Mouse (Mus musculus): ENCODE data around the gene Rbm8a. TPM values are rescaled to one million over a fixed set of nuclear protein-coding genes. Genes with fewer than 3 reads are reported as not detected.

Gene Rbm8a
- total RNA-seq, 2 experiments from 2014 or later, result 37.6 to 38.5 TPM

DNA sequence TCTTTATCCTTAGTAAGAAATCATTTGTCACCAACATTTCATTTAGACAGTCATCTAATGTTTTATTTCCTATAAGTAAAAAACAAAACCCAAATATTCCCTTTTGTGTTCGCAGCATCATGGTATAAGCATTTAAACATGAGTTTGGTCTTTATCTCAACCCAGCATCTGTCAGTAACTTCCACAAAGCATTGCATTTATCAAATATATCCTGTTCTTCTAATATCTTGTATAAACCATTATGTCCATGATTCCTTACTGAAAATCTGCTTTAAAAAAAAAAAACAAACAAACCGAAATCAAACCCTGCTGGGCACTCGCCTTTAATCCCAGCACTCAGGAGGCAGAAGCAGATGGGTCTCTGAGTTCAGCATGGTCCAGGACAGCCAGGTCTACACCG is 23.1 kb upstream of the Rbm8a start:
- no peak for DNase-seq (ENCODE audit: extremely low spot score in 1 of 2, low spot score in 2 of 2)
- intact Hi-C loops (cut with DNase I), result no loop called here
- no peak for TF ChIP-seq CTCF (IDR thresholded peaks at IDR 0.05)
- H3K27ac ChIP-seq, result no peak overlapping the region
- no peak overlapping the region for H3K4me3 ChIP-seq

DNA sequence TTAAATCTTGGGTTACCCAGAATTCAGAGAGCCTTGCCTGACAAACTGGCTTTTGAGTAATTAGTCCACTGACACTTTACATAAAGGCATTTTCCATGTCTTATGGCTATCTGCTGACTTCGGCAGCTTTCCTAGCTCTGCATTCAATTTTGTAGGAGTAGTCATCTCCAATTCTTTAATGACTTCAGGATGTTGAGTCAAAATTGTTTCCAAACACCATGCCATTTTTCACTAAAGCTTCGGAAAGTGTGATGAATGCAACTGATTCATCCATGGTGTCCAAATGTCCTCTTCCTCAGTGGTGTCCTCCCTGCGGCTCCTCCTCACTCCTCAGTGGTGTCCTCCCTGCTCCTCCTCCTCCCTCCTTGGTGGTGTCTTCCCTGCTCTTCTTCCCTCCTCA is 11.8 kb upstream of the Rbm8a start:
- Histone ChIP-seq H3K27ac (no peak overlapping the region), H3K4me3 (no peak overlapping the region)

GRCm38 (mm10) chr3:96623201-96623600 is 6.5 kb upstream of the Rbm8a start:
- no peak overlapping the region for H3K27ac ChIP-seq
- no peak for TF ChIP-seq CTCF (IDR thresholded peaks at IDR 0.05)
- no peak for DNase-seq (ENCODE audit: extremely low spot score in 1 of 2, low spot score in 2 of 2)
- H3K4me3 ChIP-seq, result no peak overlapping the region
- intact Hi-C loops (cut with DNase I), result no loop called here

More for the DNA sequence above, 11.8 kb upstream of the Rbm8a start:
- TF ChIP-seq CTCF (IDR thresholded peaks at IDR 0.05), result no peak
- DNase-seq (ENCODE audit: extremely low spot score in 1 of 2, low spot score in 2 of 2), result no peak
- intact Hi-C loops (cut with DNase I), result no loop called here

- Histone ChIP-seq H3K27ac (no peak overlapping the region), H3K4me3 (no peak overlapping the region)
- DNase-seq (ENCODE audit: extremely low spot score in 1 of 2, low spot score in 2 of 2), result no peak
- no peak for TF ChIP-seq CTCF (IDR thresholded peaks at IDR 0.05)
- intact Hi-C loops (cut with DNase I), result no loop called here
These were observed 2.3 kb downstream of the Rbm8a start for GRCm38 (mm10) chr3:96632058-96632457.

DNA sequence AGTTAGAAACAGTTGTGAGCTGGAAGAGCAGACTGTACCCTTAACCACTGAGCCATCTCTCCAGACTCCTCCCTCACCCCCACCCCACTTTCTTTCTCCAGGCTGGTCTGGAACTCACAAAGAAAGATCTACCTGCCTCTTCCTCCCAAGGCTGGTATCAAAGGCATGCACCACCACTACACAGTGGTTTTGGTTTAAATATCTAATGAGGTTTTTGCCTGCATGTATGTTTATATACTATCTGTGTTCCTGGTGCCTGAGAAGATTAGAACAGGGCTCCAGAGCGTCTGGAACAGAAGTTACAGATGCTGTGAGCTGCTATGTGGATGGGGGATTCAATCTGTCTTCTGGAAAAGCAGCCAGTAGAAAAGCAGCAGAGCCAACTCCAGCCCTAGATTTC is 4.3 kb downstream of the Rbm8a start:
- no peak for TF ChIP-seq CTCF (IDR thresholded peaks at IDR 0.05)
- DNase-seq (ENCODE audit: extremely low spot score in 1 of 2, low spot score in 2 of 2), result no peak
- intact Hi-C loops (cut with DNase I), result no loop called here
- no peak overlapping the region for H3K4me3 ChIP-seq
- no peak overlapping the region for H3K27ac ChIP-seq

DNA sequence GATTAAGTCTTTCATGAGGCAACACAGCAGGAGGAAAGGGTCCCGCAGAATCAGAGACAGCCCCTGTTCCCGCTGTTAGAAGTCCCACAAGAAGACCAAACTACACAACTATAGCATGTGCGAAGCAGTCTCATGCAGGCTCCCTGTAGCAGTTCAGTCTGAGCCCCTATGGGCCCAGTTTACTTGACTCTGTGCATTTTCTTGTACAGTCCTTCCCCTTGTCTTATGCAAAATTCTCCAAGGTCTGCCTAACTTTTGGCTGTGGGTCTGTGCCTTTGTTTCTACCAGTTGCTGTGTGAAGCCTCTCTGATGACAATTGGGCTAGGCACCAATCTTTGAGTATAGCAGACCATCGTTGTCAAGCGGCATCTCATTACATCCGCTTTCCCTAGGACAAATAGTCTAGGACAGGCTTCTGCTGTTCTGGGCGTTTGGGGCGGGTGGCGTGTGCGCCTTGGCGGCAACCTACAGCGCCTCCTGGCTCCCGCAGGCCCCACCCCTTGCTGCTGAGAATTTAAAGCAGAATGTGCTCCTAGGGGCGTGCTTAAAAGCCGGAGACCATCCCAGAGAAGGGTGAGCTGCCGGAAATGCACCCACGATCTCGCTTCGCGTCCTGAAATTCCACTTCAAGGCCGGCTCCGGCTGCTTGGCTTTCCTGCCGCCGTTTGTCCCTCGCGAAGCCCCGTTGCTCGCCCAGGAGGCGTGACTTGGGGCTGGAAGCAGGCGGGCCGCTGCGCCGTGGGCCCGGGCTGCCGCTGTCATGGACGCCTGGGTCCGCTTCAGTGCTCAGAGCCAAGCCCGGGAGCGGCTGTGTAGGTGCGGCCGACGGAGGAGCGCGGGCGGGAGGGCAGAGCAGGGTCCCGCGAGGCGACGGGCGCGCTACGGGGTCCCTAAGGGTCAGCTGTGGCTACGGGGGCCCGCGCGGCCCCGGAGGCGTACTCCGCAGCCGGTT is 5.5 kb downstream of the Rbm8a start, which contains the start of the genes Pex11b and Gm42957:
Gene Pex11b, plus strand, starts transcription at position 449 of the 952 bp plus-strand sequence.
Gene Gm42957, plus strand, starts transcription at position 547 of the 952 bp plus-strand sequence.
- peak; percentile 89 to 92 for DNase-seq (ENCODE audit: extremely low spot score in 1 of 2, low spot score in 2 of 2)
- Histone ChIP-seq H3K27ac (peak within 1 kb of the TSS; percentile 84), H3K4me3 (peak within 1 kb of the TSS; percentile 87)
- TF ChIP-seq CTCF (IDR thresholded peaks at IDR 0.05), result peak; percentile 36
- intact Hi-C loops (cut with DNase I), result no loop called here

DNA sequence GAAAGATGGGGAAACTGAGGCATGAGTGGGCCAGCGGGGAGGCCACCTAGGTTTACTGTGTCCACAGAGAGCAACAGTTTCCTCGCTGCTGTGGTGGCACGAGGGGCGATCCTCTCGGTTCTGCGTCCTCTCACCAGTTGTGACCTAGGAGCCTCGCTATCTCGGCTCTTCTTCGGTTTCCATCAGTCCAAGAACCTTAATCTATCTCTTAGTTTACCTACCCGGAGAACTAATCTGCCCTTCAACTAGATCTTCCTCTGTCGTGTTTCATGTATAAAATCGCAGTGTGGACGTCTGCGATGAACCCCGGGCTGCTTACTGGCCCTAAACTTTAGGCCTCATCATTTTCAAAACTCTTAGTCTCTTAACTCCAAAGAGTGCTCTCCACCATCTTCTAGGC is 6.2 kb downstream of the Rbm8a start:
- no peak for TF ChIP-seq CTCF (IDR thresholded peaks at IDR 0.05)
- peak overlapping the region; percentile 87 for H3K4me3 ChIP-seq
- intact Hi-C loops (cut with DNase I), result loop anchor here (2.0 kb wide), 1 partner anchor 89 kb away; no protein-coding TSS in a partner anchor
- no peak for DNase-seq (ENCODE audit: extremely low spot score in 1 of 2, low spot score in 2 of 2)
- peak overlapping the region; percentile 84 for H3K27ac ChIP-seq

DNA sequence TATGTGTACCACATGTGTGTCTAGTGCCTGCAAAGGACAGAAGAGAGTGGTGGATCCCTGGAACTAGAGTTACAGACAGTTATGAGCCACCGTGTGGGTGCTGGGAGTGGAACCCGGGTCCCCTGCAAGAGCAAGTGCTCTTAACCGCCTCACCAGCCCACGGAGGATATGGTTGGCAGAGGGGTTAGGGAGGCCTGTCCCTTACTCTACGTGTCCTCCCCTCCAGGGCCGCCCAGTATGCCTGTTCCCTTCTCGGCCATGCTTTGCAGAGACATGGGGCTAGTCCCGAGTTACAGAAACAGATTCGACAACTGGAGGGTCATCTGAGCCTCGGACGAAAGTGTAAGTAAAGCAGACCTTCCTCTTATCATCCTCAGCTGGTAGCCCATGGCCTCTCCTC is 6.7 kb downstream of the Rbm8a start:
- no peak for TF ChIP-seq CTCF (IDR thresholded peaks at IDR 0.05)
- Histone ChIP-seq H3K4me3 (peak overlapping the region; percentile 87), H3K27ac (no peak overlapping the region)
- no peak for DNase-seq (ENCODE audit: extremely low spot score in 1 of 2, low spot score in 2 of 2)
- intact Hi-C loops (cut with DNase I), result loop anchor here (2.0 kb wide), 1 partner anchor 90 kb away; no protein-coding TSS in a partner anchor

DNA sequence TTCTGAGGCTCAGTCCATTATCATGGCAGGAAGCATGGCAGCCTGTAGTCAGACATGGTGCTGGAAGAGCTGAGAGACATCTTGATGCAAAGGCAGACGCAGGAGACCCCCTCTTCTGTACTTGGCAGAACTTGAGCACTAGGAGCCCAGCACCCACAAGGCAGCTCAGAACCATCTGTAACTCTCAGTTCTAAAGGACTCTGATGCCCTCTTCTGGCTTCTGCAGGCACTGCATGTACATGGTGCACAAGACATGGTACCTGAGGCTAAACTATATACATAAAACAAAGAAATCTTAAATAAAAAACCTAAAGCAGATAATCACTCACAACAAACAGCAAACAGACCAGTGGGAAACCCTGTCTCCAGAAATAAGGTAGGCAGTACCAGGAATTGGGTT is 9.5 kb downstream of the Rbm8a start:
- Histone ChIP-seq H3K4me3 (no peak overlapping the region), H3K27ac (no peak overlapping the region)
- intact Hi-C loops (cut with DNase I), result loop anchor here (2.0 kb wide), 1 partner anchor 58 kb away; no protein-coding TSS in a partner anchor

DNA sequence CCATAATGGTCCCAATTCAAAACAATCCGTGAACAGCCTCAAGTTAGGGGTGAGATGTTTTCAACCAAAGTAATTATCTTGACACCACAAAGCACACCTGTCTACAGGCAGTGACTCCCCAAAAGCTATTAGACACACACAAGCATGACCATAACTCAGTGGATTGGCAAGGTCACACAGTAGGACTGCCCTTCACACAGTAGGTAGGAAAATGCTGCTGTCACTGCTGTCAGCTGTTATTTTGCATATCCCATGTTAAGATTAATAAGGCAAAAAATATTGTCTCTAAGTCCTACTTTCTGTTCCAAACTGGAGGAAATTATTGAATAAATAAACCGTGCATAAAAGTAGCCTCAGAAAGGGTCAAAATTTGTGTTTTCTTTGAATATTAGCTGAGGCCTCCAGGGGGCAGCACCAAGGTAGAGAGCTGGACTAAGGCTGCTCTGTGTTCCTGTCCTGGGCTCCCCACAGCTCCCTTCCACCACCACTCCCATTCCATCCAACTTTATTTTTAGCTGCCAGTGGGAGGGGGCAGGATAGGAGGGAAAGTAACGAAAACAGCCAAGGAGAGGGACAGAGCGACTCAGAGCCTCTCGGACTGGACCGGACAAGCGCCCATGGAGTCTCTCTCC is 15.4 kb downstream of the Rbm8a start, which contains the start of gene Itga10:
Gene Itga10, plus strand, starts transcription at position 567 of the 632 bp plus-strand sequence.
- intact Hi-C loops (cut with DNase I), result loop anchor here (2.0 kb wide), 1 partner anchor 16 kb away; no protein-coding TSS in a partner anchor
- Histone ChIP-seq H3K27ac (no peak within 1 kb of the TSS), H3K4me3 (no peak within 1 kb of the TSS)
- DNase-seq (ENCODE audit: extremely low spot score in 1 of 2, low spot score in 2 of 2), result no peak
- TF ChIP-seq CTCF (IDR thresholded peaks at IDR 0.05), result peak; percentile 70

More for the DNA sequence above, 9.5 kb downstream of the Rbm8a start:
- DNase-seq (ENCODE audit: extremely low spot score in 1 of 2, low spot score in 2 of 2), result peak; percentile 42 to 60
- peak; percentile 72 for TF ChIP-seq CTCF (IDR thresholded peaks at IDR 0.05)

- no peak overlapping the region for H3K4me3 ChIP-seq
- TF ChIP-seq CTCF (IDR thresholded peaks at IDR 0.05), result no peak
- DNase-seq (ENCODE audit: extremely low spot score in 1 of 2, low spot score in 2 of 2), result no peak
- intact Hi-C loops (cut with DNase I), result no loop called here
- H3K27ac ChIP-seq, result no peak overlapping the region
These were observed 17.6 kb downstream of the Rbm8a start for GRCm38 (mm10) chr3:96647365-96647764.

- intact Hi-C loops (cut with DNase I), result loop anchor here (2.0 kb wide), 1 partner anchor 16 kb away; the partner anchor contains the start of gene Itga10
- TF ChIP-seq CTCF (IDR thresholded peaks at IDR 0.05), result no peak
- Histone ChIP-seq H3K27ac (no peak overlapping the region), H3K4me3 (no peak overlapping the region)
- DNase-seq (ENCODE audit: extremely low spot score in 1 of 2, low spot score in 2 of 2), result no peak
These were observed 31.2 kb downstream of the Rbm8a start for GRCm38 (mm10) chr3:96660901-96661300.

All from left cerebral cortex, adult 2 months (tissue).